Mouse (Mus musculus) stomach, postnatal 0 days (tissue): Measurements from ENCODE around the gene Prkaa1. TPM values are rescaled to one million over a fixed set of nuclear protein-coding genes. Genes with fewer than 3 reads are reported as not detected.
A peak's percentile ranks its signal among the peaks of the same experiment; 100 is the strongest.
"Not testable (repeated sequence)": the region's sequence is repeated elsewhere in the genome, so short reads cannot be mapped to it uniquely, and the experiment has no call there.

ENCODE experiments used
- ATAC-seq: fragments of 200-750 bp; cut with Nextera tagmentation; 2 replicates; pipeline ENCODE4 v1.8.0; 2017; ENCODE audit not compliant: low FRiP score, low TSS enrichment
- DNase-seq: peaks from one replicate; pipeline ENCODE4 v3.0.0-alpha.2; 2016; ENCODE audit warnings: low spot score
- H3K27ac ChIP-seq: fragments of 300-500 bp; sonication (generic); replicated peaks from 2 replicates; pipeline ENCODE4 v1.5.1; 2014; ENCODE audit warnings: mild to moderate bottlenecking, control low read depth
- H3K27me3 ChIP-seq: fragments of 300-500 bp; sonication (generic); 2 replicates; pipeline ENCODE4 v1.6.1; 2014; ENCODE audit warnings: low read length; ENCODE audit not compliant: control insufficient read depth, insufficient read depth
- H3K36me3 ChIP-seq: fragments of 300-500 bp; sonication (generic); 2 replicates; pipeline ENCODE4 v1.6.1; 2014; ENCODE audit warnings: low read length, mixed read lengths; ENCODE audit not compliant: control insufficient read depth, insufficient read depth
- H3K4me1 ChIP-seq: fragments of 300-500 bp; sonication (generic); replicated peaks from 2 replicates; pipeline ENCODE4 v1.6.1; 2014; ENCODE audit warnings: antibody characterized with exemption; ENCODE audit not compliant: control insufficient read depth, insufficient read depth
- H3K4me2 ChIP-seq: fragments of 300-500 bp; sonication (generic); replicated peaks from 2 replicates; pipeline ENCODE4 v1.6.1; 2014; ENCODE audit warnings: low read depth, mild to moderate bottlenecking, control low read depth, moderate library complexity
- H3K4me3 ChIP-seq: fragments of 300-500 bp; sonication (generic); 2 replicates; pipeline ENCODE4 v1.5.1; 2014; ENCODE audit warnings: low read depth, low read length, control low read depth
- H3K9ac ChIP-seq: fragments of 300-500 bp; sonication (generic); 2 replicates; pipeline ENCODE4 v1.6.1; 2014; ENCODE audit warnings: mild to moderate bottlenecking, low read length, control low read depth, mixed read lengths
- H3K9me3 ChIP-seq: fragments of 300-500 bp; sonication (generic); 2 replicates; pipeline ENCODE4 v1.6.1; 2016; ENCODE audit warnings: low read length; ENCODE audit not compliant: control insufficient read depth
- CTCF ChIP-seq: IDR thresholded peaks from 2 replicates; pipeline ENCODE4 v1.5.1; 2016; ENCODE audit warnings: antibody characterized with exemption, low read depth, mild to moderate bottlenecking, moderate library complexity
- EP300 ChIP-seq: optimal IDR thresholded peaks from 2 replicates; pipeline ENCODE3; 2016; ENCODE audit warnings: antibody characterized with exemption
- WGBS: fragments of 180-500 bp; shearing (Covaris S2); extraction: QIAGEN DNeasy Blood & Tissue Kit; methylation state at CpG from one replicate; pipeline ENCODE4 v1.1.7; 2014; 5-methylcytosine and 5-hydroxymethylcytosine counted together
- polyA plus RNA-seq: library from polyadenylated mRNA; unstranded; fragments of >200 nt; fragmentation: Nextera tagmentation; extraction: Ambion mirVana; gene quantifications from 2 replicates; pipeline ENCODE4 v1.2.1, GENCODE M21; 2015

Gene Prkaa1
- polyA plus RNA-seq, 1 experiment from 2014 or later: 13.7 TPM

DNA sequence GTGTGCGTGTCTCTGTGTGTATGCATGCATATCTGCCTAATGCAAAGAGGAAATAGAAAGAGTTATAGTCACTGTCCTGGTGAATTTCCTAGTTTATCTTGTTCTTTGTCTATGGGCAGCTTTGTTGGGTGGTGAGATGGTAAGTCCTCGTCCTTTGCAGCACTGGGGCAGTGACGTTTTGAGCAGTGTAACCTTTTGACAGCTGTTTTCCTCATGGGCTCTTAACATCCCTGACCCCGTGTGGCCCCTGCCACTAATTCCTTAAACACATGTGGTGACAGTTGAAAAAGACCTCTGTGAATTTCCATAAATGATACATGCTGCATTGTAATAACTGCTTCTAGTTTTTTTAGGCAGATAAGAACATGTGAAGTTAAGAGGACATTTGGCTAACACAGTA is 53.0 kb downstream of the Prkaa1 start:
- H3K4me3 ChIP-seq: no peak overlapping the region
- no peak overlapping the region for H3K9ac ChIP-seq
- ATAC-seq: no peak

DNA sequence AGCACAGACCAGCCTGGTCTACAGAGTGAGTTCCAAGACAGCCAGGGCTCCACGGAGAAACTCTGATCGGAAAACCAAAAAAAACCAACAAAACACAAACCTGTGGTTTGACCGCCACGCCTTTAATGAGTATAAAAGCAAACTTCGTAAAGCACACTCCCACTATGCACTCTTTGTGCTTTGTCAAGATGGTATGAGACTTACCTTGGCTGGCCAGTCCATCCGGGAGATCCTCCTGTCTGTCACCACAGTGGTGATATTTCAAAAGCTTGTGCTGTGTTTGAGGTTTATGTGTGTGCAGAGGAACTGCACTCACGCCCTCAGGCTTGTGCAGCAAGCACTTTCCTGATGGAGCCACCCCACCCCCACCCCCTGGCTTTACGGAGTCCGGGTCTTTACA is 61.6 kb downstream of the Prkaa1 start:
- no peaks in the 10 kb centered on the region for H3K27me3 ChIP-seq
- no peaks in the 10 kb centered on the region for H3K9me3 ChIP-seq
- H3K27ac ChIP-seq: no peak overlapping the region; the same call in none of the 2 replicates
- no peak for TF ChIP-seq CTCF
- no peaks in the 10 kb centered on the region for H3K36me3 ChIP-seq
- 61% methylated on average over 9 of the region's 9 CpGs for WGBS
- DNase-seq: no peak
- H3K9ac ChIP-seq: no peak overlapping the region
- no peak overlapping the region for H3K4me3 ChIP-seq
- H3K4me2 ChIP-seq: no peak overlapping the region
- H3K4me1 ChIP-seq: no peaks in the 10 kb centered on the region
- peak; percentile 75 for ATAC-seq

More for the DNA sequence above, 53.0 kb downstream of the Prkaa1 start:
- 34% methylated on average over 4 of the region's 4 CpGs for WGBS
- Histone ChIP-seq H3K36me3 (no peaks in the 10 kb centered on the region), H3K4me1 (0 out of 2 replicates have a peak, but pooled peaks cover 2% of the 10 kb centered on the region), H3K27me3 (no peaks in the 10 kb centered on the region), H3K27ac (peak overlapping the region; percentile 82), H3K9me3 (no peaks in the 10 kb centered on the region), H3K4me2 (no peak overlapping the region; the same call in 1 of the 2 replicates)
- no peak for TF ChIP-seq EP300
- TF ChIP-seq CTCF: no peak
- no peak for DNase-seq

DNA sequence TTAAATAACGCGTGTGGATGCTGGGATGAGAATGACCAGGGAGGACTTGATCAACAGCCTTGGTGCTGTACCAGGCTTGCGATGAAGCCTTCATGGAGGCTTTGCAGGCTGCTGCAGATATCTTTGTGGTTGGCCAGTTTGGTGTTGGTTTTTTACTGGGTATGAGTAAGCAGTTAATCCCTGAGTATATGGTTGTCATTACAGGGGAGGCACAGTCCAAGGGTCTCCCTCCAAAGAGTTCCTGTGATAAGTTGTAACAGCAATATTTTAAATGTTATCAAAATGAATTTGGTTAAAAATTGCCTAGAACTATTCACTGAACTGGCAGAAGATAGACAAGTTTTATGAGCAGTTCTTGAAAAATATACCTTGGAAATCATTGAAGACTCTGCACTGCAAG is 65.5 kb downstream of the Prkaa1 start:
- Histone ChIP-seq H3K36me3 (no peaks in the 10 kb centered on the region), H3K27me3 (no peaks in the 10 kb centered on the region), H3K4me2 (no peak overlapping the region), H3K9me3 (no peaks in the 10 kb centered on the region), H3K27ac (no peak overlapping the region), H3K4me3 (no peak overlapping the region), H3K9ac (no peak overlapping the region), H3K4me1 (no peaks in the 10 kb centered on the region)
- ATAC-seq (no peak), DNase-seq (no peak)
- TF ChIP-seq EP300: no peak
- TF ChIP-seq CTCF: no peak
- whole genome bisulfite sequencing: 99% methylated on average over 3 of the region's 3 CpGs

DNA sequence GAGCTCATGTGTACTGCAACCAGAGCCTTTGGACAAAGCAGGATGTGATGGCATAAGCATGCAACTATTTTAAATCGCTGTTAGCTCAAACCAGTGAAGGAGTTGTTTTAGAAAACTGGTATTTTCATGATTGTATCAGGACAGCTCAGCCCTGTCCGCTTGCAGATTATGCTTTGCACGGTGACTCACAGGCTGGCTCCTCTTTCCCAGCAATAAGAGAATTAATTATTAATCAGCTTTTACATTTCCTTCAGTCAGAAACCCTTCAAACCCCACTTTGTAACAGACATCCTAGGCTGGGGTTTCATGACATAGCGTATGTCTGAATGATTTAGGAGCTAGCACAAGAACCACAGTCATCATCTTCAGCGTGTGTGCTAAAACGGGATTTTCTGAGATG is 76.8 kb downstream of the Prkaa1 start:
- Histone ChIP-seq H3K4me2 (no peak overlapping the region), H3K36me3 (no peaks in the 10 kb centered on the region), H3K9me3 (no peaks in the 10 kb centered on the region; the same call in 1 of the 2 replicates), H3K4me1 (no peaks in the 10 kb centered on the region), H3K9ac (no peak overlapping the region), H3K27ac (no peak overlapping the region), H3K27me3 (no peaks in the 10 kb centered on the region), H3K4me3 (no peak overlapping the region)
- WGBS: 64% methylated on average over 6 of the region's 6 CpGs
- DNase-seq (no peak), ATAC-seq (peak; percentile 38; the same call in 1 of the 2 replicates)
- no peak for TF ChIP-seq EP300
- no peak for TF ChIP-seq CTCF

DNA sequence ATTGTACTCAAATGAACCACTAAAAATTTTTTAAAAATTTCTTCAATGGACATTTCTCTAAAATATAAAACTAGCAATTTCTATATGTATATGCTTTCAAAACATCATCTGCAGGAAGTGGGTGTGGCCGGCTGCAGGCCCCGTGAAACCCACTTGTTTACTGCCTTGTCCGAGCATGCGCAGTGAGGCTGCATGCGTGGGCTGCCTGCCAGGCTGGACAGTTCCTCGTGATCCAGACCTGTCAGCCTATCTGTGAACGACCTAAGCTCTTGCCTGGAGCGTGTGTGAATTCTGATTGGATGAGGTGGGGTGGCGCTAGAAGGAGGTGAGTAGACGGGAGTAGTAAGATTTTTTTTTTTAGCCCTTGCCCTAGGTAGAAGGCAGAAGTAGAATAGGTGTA is 87.1 kb downstream of the Prkaa1 start:
- not testable (repeated sequence) for H3K27ac ChIP-seq, H3K9me3 ChIP-seq, H3K27me3 ChIP-seq, H3K36me3 ChIP-seq, H3K9ac ChIP-seq, H3K4me1 ChIP-seq, ATAC-seq, H3K4me2 ChIP-seq, DNase-seq, H3K4me3 ChIP-seq
- WGBS: 82% methylated on average over 10 of the region's 10 CpGs

Other genes starting within 250 kb of the Prkaa1 start
- not detected in 2 replicates for gene Mroh2b, start 245.1 kb upstream of the Prkaa1 start, polyA plus RNA-seq
- 0.04 and 0.06 TPM in 2 replicates for gene C7, start 80.1 kb upstream of the Prkaa1 start, polyA plus RNA-seq
- gene Card6, start 35.3 kb upstream of the Prkaa1 start, polyA plus RNA-seq: 1.4 and 1.8 TPM in 2 replicates
- gene Rpl37, start 27.2 kb upstream of the Prkaa1 start, polyA plus RNA-seq: 661 and 725 TPM in 2 replicates
- gene Ttc33, start 41.7 kb downstream of the Prkaa1 start, polyA plus RNA-seq: 26.7 and 27.3 TPM in 2 replicates
- gene Ptger4, start 100.3 kb downstream of the Prkaa1 start, polyA plus RNA-seq: 6.3 and 6.4 TPM in 2 replicates